Comparison of ENCODE assay signal across 30 mouse cellular contexts in the genomic region with DNA sequence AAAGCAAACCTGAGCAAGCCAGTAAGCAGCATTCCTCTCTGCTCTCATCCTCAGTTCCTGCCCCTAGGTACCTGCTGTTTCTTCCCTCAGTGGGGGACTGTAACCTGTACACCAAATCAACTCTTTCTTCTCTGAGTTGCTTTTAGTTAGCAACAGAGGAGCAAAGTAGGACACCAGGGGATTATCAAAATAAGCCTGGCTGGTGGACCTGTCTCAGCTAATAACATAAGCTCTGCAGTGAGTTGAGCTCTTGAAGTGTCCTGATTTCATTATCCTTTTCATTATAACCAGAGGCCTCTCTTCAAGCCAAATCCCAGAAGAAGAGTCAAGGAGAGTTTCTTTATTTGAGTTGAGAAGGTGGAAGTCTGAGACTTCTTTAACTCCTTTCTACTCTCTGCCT.
"Had no signal": no experiment of that assay in that cellular context is flagged by ENCODE, and none has a peak within 500 bp of the region (broad histone marks: within the 10 kb centered on the region; RNA-seq: fewer than 3 reads in every experiment).

No protein-coding gene starts in this region.

- H3K27ac ChIP-seq: left cerebral cortex, adult 2 months; limb, embryonic 10.5 days; limb, embryonic 12.5 days; limb, embryonic 13.5 days; limb, embryonic 15.5 days; liver, embryonic 12.5 days; liver, embryonic 13.5 days; liver, embryonic 14.5 days; liver, embryonic 15.5 days; lung, embryonic 15.5 days; macrophage; midbrain, embryonic 10.5 days; midbrain, embryonic 12.5 days; midbrain, embryonic 13.5 days; midbrain, embryonic 15.5 days had no signal

- H3K27me3 ChIP-seq: limb, embryonic 12.5 days; limb, embryonic 13.5 days; limb, embryonic 15.5 days; liver, embryonic 12.5 days; liver, embryonic 13.5 days; liver, embryonic 15.5 days; lung, embryonic 15.5 days; megakaryocyte, embryonic 14.5 days; midbrain, embryonic 12.5 days; midbrain, embryonic 13.5 days; midbrain, embryonic 15.5 days had no signal

- H3K36me3 ChIP-seq: limb, embryonic 10.5 days; limb, embryonic 12.5 days; limb, embryonic 13.5 days; limb, embryonic 15.5 days; liver, embryonic 12.5 days; liver, embryonic 13.5 days; liver, embryonic 15.5 days; lung, embryonic 15.5 days; midbrain, embryonic 10.5 days; midbrain, embryonic 12.5 days; midbrain, embryonic 13.5 days; midbrain, embryonic 15.5 days had no signal

- ATAC-seq: liver, embryonic 12.5 days; liver, postnatal 0 days; lung, postnatal 0 days; midbrain, embryonic 13.5 days; midbrain, embryonic 15.5 days; midbrain, embryonic 16.5 days had no signal

- H3K4me1 ChIP-seq: limb, embryonic 10.5 days; limb, embryonic 12.5 days; limb, embryonic 13.5 days; limb, embryonic 15.5 days; liver, embryonic 12.5 days; liver, embryonic 13.5 days; liver, embryonic 15.5 days; lung, embryonic 15.5 days; megakaryocyte, embryonic 14.5 days; midbrain, embryonic 10.5 days; midbrain, embryonic 12.5 days; midbrain, embryonic 13.5 days; midbrain, embryonic 15.5 days had no signal

- H3K4me3 ChIP-seq: left cerebral cortex, adult 2 months; limb, embryonic 10.5 days; limb, embryonic 12.5 days; limb, embryonic 13.5 days; limb, embryonic 15.5 days; liver, embryonic 12.5 days; liver, embryonic 13.5 days; liver, embryonic 15.5 days; lung, embryonic 15.5 days; megakaryocyte, embryonic 14.5 days; midbrain, embryonic 10.5 days; midbrain, embryonic 12.5 days; midbrain, embryonic 13.5 days; midbrain, embryonic 15.5 days had no signal

- DNase-seq: layer of hippocampus, postnatal 36 days; left cerebral cortex, postnatal 4 days; liver; liver, embryonic 13.5 days; liver, postnatal 0 days; lung, adult 18-20 months; lung, adult 2 months; lung, embryonic 14.5 days; lung, postnatal 10 days; lung, postnatal 14 days; lung, postnatal 36 days; lung, postnatal 4 days; midbrain, embryonic 14.5 days had no signal
